Mouse (Mus musculus): Measurements from ENCODE around the gene Cyb5d2. TPM values are rescaled to one million over a fixed set of nuclear protein-coding genes. Genes with fewer than 3 reads are reported as not detected.
A peak's percentile ranks its signal among the peaks of the same experiment; 100 is the strongest.

Gene Cyb5d2
- 10 to 100 TPM in 2 of 26 experiments, 1 to 10 TPM in 23, under 1 TPM in 1; 0.87 to 12.9 (median 6.5) TPM for total RNA-seq (2018; cell fraction: chromatin; rRNA removed)
- total RNA-seq (2018; cell fraction: cytosol; rRNA removed): 10 to 100 TPM in 1 of 26 experiments, 1 to 10 TPM in 25; 4.2 to 10.4 (median 6.1) TPM
- 10 to 100 TPM in 4 of 26 experiments, 1 to 10 TPM in 22; 2.7 to 18.9 (median 6.8) TPM for total RNA-seq (2018; cell fraction: nucleus; rRNA removed)
- polyA plus RNA-seq (2018): 5.2 to 8.9 TPM (median 5.4 TPM) in 3 replicates

- whole genome bisulfite sequencing (ENCODE audit: missing documents): 2% methylated on average over 56 of the region's 69 CpGs
These were observed at the start of gene Cyb5d2, which contains the start of gene Zzef1 for GRCm38 (mm10) chr11:72795455-72796295. Gene Cyb5d2, minus strand, starts transcription at chr11:72796142. Gene Zzef1, plus strand, starts transcription at chr11:72796226.

GRCm38 (mm10) chr11:72845526-72845925, 49.6 kb upstream of the Cyb5d2 start:
- Histone ChIP-seq H3K79me2 (ENCODE audit: inconsistent target) (no peaks in the 10 kb centered on the region), H3K4me3 (ENCODE audit: inconsistent target) (no peak overlapping the region), H3K27ac (no peak overlapping the region), H3K36me3 (ENCODE audit: inconsistent target) (peaks cover 36% of the 10 kb centered on the region)
- WGBS (ENCODE audit: missing documents): 94% methylated on average over 2 of the region's 2 CpGs

More at GRCm38 (mm10) chr11:72795455-72796295, at the start of gene Cyb5d2, which contains the start of gene Zzef1:
- H3K79me2 ChIP-seq (ENCODE audit: inconsistent target): peaks cover 43% of the 10 kb centered on the region
- H3K36me3 ChIP-seq (ENCODE audit: inconsistent target): no peaks in the 10 kb centered on the region
- H3K27ac ChIP-seq: peak within 1 kb of the TSS; percentile 89
- H3K4me3 ChIP-seq (ENCODE audit: inconsistent target): peak within 1 kb of the TSS; percentile 81

DNA sequence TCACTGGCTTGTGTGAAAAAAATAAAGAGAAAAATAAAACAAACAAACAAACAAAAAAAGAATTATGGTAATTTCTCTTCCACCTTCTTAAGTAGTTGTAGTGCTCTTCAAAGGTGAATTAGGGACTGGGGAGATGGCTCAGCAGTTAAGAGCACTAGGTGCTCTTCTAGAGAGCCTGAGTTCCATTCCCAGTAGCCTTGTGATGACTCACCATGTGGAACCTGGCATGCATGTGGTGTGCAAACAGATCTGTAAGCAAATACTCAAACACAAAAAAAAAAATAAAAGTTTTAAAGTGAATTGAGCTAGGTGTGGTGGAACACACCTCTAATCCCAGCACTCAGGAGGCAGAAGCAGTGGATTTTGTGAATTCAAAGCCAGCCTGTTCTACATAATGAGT, 47.6 kb upstream of the Cyb5d2 start:
- no peaks in the 10 kb centered on the region for H3K79me2 ChIP-seq (ENCODE audit: inconsistent target)
- peaks cover 32% of the 10 kb centered on the region for H3K36me3 ChIP-seq (ENCODE audit: inconsistent target)
- no peak overlapping the region for H3K27ac ChIP-seq
- no peak overlapping the region for H3K4me3 ChIP-seq (ENCODE audit: inconsistent target)

- Histone ChIP-seq H3K79me2 (ENCODE audit: inconsistent target) (no peaks in the 10 kb centered on the region), H3K4me3 (ENCODE audit: inconsistent target) (no peak overlapping the region), H3K27ac (no peak overlapping the region), H3K36me3 (ENCODE audit: inconsistent target) (peaks cover 26% of the 10 kb centered on the region; the same call in 1 of the 2 replicates)
- 94% methylated on average over 3 of the region's 3 CpGs for WGBS (ENCODE audit: missing documents)
These were observed 46.8 kb upstream of the Cyb5d2 start for GRCm38 (mm10) chr11:72842731-72843130.

GRCm38 (mm10) chr11:72829869-72830268, 33.9 kb upstream of the Cyb5d2 start:
- H3K27ac ChIP-seq: no peak overlapping the region
- H3K36me3 ChIP-seq (ENCODE audit: inconsistent target): peaks cover 79% of the 10 kb centered on the region
- H3K4me3 ChIP-seq (ENCODE audit: inconsistent target): no peak overlapping the region
- WGBS (ENCODE audit: missing documents): 100% methylated on average over 3 of the region's 3 CpGs
- no peaks in the 10 kb centered on the region for H3K79me2 ChIP-seq (ENCODE audit: inconsistent target)

DNA sequence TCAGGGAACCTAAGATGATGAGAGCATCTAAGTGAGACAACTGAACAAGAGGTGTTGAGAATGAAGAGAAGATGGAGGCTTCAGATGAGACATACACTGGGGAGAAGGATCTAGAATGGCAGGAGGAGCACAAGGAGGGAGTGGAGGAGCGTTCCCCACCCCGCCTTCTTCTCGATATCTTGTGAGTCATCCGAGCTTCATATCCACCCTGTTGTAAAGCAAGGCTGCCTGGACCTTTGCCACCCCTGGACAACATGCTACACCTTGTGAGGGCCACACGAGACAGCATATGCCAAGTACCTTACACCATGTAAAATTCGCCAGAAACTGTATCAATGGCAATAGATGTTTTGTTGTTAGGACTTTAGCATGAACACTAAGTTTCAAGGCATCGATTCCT, 25.1 kb upstream of the Cyb5d2 start:
- H3K36me3 ChIP-seq (ENCODE audit: inconsistent target): peaks cover 66% of the 10 kb centered on the region

DNA sequence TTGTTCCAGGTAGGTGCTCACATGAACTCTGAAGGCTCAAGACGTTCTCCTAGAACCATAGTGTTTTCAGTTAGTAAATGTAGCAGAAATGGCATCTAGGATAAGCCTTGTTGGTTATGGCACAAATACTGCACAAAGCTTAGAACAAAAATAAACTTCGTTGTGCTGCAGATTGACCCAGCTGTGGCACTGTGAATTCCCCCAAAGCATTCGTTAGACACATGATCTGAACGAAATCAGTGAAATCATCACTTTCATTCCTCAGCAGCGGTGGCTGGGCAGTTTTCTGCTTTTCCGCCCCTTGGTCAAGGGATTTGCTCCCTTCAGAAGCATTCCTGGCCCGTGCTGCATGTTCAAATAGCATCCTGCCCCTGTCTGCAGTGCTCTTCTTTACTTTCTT, 22.1 kb upstream of the Cyb5d2 start:
- no peak overlapping the region for H3K27ac ChIP-seq
- H3K79me2 ChIP-seq (ENCODE audit: inconsistent target): peaks cover 39% of the 10 kb centered on the region; the same call in 1 of the 2 replicates
- no peak overlapping the region for H3K4me3 ChIP-seq (ENCODE audit: inconsistent target)
- 90% methylated on average over 6 of the region's 7 CpGs for WGBS (ENCODE audit: missing documents)
- peaks cover 43% of the 10 kb centered on the region for H3K36me3 ChIP-seq (ENCODE audit: inconsistent target)

More for the DNA sequence above, 25.1 kb upstream of the Cyb5d2 start:
- WGBS (ENCODE audit: missing documents): 93% methylated on average over 7 of the region's 7 CpGs
- Histone ChIP-seq H3K4me3 (ENCODE audit: inconsistent target) (no peak overlapping the region), H3K79me2 (ENCODE audit: inconsistent target) (peaks cover 11% of the 10 kb centered on the region; the same call in 1 of the 2 replicates), H3K27ac (no peak overlapping the region)

DNA sequence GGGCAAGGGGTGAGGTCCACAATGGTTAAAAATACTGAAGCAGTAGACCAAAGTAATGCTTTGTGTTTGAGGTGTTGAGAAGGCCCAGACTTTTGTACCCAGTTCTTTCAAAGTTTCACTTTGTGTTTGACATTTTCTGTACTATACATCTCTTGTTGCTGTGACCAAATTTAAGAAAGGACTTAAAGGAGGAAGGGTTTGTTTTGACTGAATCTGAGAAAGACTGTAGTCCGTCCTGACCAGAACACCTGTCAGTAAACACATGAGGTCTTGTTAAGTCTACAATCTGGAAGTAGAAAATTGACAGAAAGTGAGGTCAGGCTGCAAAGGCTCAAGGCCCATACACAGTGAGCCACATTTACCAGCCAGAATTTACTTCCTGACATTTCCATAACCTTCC, 20.9 kb upstream of the Cyb5d2 start:
- Histone ChIP-seq H3K36me3 (ENCODE audit: inconsistent target) (peaks cover 31% of the 10 kb centered on the region; the same call in 1 of the 2 replicates), H3K79me2 (ENCODE audit: inconsistent target) (peaks cover 40% of the 10 kb centered on the region; the same call in 1 of the 2 replicates), H3K27ac (no peak overlapping the region), H3K4me3 (ENCODE audit: inconsistent target) (no peak overlapping the region)
- WGBS (ENCODE audit: missing documents): 100% methylated on average over 1 of the region's 1 CpGs

- 96% methylated on average over 2 of the region's 2 CpGs for WGBS (ENCODE audit: missing documents)
- Histone ChIP-seq H3K4me3 (ENCODE audit: inconsistent target) (no peak overlapping the region), H3K36me3 (ENCODE audit: inconsistent target) (peaks cover 5% of the 10 kb centered on the region; the same call in 1 of the 2 replicates), H3K79me2 (ENCODE audit: inconsistent target) (peaks cover 62% of the 10 kb centered on the region), H3K27ac (no peak overlapping the region)
These were observed 18.2 kb upstream of the Cyb5d2 start for GRCm38 (mm10) chr11:72814188-72814587.

- 93% methylated on average over 3 of the region's 5 CpGs for WGBS (ENCODE audit: missing documents)
- H3K36me3 ChIP-seq (ENCODE audit: inconsistent target): no peaks in the 10 kb centered on the region
These were observed 17.7 kb upstream of the Cyb5d2 start for GRCm38 (mm10) chr11:72813687-72814086.

DNA sequence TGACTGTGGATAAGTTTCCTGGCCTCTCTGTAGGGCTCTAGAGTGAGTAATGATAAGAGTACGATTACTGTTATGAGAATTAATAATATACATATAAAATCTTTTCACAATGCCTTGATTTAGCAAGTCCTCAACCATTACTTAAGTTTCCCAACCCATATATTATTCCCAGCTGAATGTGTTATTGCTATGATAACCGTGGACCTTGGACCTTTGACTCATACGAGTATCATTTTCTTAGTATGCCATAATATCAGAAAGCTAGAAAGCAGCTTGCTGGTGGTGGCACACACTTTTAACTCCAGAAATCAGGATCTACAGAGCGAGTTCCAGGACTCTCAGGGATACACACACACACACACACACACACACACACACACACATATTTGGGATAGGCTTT, 12.1 kb upstream of the Cyb5d2 start:
- WGBS (ENCODE audit: missing documents): 98% methylated on average over 3 of the region's 4 CpGs
- Histone ChIP-seq H3K36me3 (ENCODE audit: inconsistent target) (no peaks in the 10 kb centered on the region), H3K79me2 (ENCODE audit: inconsistent target) (peaks cover 85% of the 10 kb centered on the region), H3K4me3 (ENCODE audit: inconsistent target) (no peak overlapping the region), H3K27ac (no peak overlapping the region)

More at GRCm38 (mm10) chr11:72813687-72814086, 17.7 kb upstream of the Cyb5d2 start:
- Histone ChIP-seq H3K79me2 (ENCODE audit: inconsistent target) (peaks cover 67% of the 10 kb centered on the region), H3K27ac (no peak overlapping the region), H3K4me3 (ENCODE audit: inconsistent target) (no peak overlapping the region)

DNA sequence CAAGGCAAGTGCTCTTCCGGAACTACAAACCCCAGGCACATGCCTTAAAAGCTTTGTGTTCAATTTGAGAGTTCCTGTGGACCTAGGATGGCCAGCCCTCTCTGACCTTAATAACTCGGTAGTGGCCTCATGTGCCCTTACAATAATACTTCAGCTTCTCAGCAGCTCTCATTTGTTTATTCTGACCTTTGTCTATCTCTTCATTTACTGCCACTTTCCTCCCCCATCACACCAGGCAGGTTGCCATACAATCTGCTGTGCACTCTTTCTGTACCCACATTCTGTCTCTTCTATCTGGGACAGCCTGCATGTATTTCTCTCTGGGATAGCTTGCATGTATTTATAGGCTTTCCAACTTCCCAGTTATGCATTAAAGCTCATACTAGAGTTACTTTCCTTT, 10.6 kb upstream of the Cyb5d2 start:
- no peak overlapping the region for H3K27ac ChIP-seq
- no peak overlapping the region for H3K4me3 ChIP-seq (ENCODE audit: inconsistent target)
- 93% methylated on average over 2 of the region's 2 CpGs for WGBS (ENCODE audit: missing documents)
- H3K79me2 ChIP-seq (ENCODE audit: inconsistent target): peaks cover 99% of the 10 kb centered on the region
- no peaks in the 10 kb centered on the region for H3K36me3 ChIP-seq (ENCODE audit: inconsistent target)

DNA sequence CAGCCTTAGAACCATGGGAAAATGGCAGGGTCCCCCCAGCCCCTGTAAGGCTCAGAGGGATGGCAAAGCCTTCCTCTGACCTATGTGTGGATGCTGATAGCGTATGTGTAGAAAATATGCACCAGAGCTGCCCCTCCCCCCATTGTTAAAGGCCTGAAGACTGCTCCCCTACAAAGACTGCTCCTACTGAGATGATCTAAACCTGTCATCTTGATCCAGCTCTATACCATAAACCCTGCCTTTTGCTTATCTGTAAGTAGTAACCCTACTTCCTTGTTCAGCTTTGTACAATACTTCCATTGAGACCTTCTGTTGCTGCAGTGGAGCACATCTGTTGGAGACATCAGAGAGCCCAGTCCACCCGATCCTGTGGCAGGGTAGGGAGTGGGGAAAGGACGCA, 9.3 kb upstream of the Cyb5d2 start:
- Histone ChIP-seq H3K4me3 (ENCODE audit: inconsistent target) (no peak overlapping the region), H3K27ac (no peak overlapping the region), H3K79me2 (ENCODE audit: inconsistent target) (peaks cover 100% of the 10 kb centered on the region), H3K36me3 (ENCODE audit: inconsistent target) (no peaks in the 10 kb centered on the region)
- WGBS (ENCODE audit: missing documents): 97% methylated on average over 3 of the region's 3 CpGs

DNA sequence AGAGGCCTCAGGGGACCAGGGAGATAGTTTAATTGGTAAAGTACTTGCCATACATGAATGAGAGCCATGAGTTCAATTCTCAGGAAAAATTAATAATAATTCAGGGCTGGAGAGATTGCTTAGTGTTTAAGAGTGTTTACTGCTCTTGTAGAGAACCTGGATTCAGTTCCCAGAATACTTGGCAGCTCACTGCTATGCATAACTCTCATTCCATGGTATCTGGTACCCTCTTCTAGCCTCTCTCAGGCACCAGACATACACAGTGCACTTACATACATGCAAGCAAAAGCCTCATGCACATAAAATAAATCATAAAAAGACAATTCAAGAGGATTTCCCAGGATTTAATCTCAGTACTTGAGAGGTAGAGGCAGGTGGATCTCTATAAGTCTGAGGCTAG, 8.6 kb upstream of the Cyb5d2 start:
- H3K79me2 ChIP-seq (ENCODE audit: inconsistent target): peaks cover 100% of the 10 kb centered on the region
- no peak overlapping the region for H3K4me3 ChIP-seq (ENCODE audit: inconsistent target)
- H3K36me3 ChIP-seq (ENCODE audit: inconsistent target): no peaks in the 10 kb centered on the region
- no peak overlapping the region for H3K27ac ChIP-seq

GRCm38 (mm10) chr11:72803038-72803437, 7.1 kb upstream of the Cyb5d2 start:
- WGBS (ENCODE audit: missing documents): 85% methylated on average over 3 of the region's 3 CpGs
- no peak overlapping the region for H3K4me3 ChIP-seq (ENCODE audit: inconsistent target)
- no peaks in the 10 kb centered on the region for H3K36me3 ChIP-seq (ENCODE audit: inconsistent target)
- no peak overlapping the region for H3K27ac ChIP-seq
- peaks cover 100% of the 10 kb centered on the region for H3K79me2 ChIP-seq (ENCODE audit: inconsistent target)
